ENCODE assay signal across 14 mouse cellular contexts in genomic region chr5:112216335-112216734, GRCm38 (mm10). TPM values are rescaled to one million over a fixed set of nuclear protein-coding genes. Genes with fewer than 3 reads are reported as not detected.
DNase-seq lines count a peak whose midpoint lies in the region; TF ChIP-seq lines count a peak whose summit lies in the region.
"Had no signal": no experiment of that assay in that cellular context is flagged by ENCODE, and none has a peak within 500 bp of the region (broad histone marks: within the 10 kb centered on the region; RNA-seq: fewer than 3 reads in every experiment).

No protein-coding gene starts in this region.

- peak overlapping the region; percentile 81 for H3K27ac ChIP-seq in left cerebral cortex, adult 2 months
- peak overlapping the region; percentile 86 for H3K27ac ChIP-seq in hindbrain, embryonic 10.5 days
- peak overlapping the region; percentile 80 for H3K27ac ChIP-seq in midbrain, embryonic 10.5 days (replicated peaks)
- H3K27ac ChIP-seq: liver, embryonic 14.5 days had no signal

- peaks cover 50% of the 10 kb centered on the region for H3K36me3 ChIP-seq in hindbrain, embryonic 10.5 days
- H3K36me3 ChIP-seq in midbrain, embryonic 10.5 days = peaks cover 41% of the 10 kb centered on the region

- intact Hi-C loops in left cerebral cortex, adult 2 months (cut with DNase I) = no loop called here
- intact Hi-C loops in heart, postnatal 25 days (cut with DNase I) = no loop called here

- 56% methylated on average over 7 of the region's 7 CpGs for WGBS in hindbrain, embryonic 10.5 days
- WGBS in midbrain, embryonic 10.5 days = 62% methylated on average over 7 of the region's 7 CpGs

- H3K4me3 ChIP-seq in left cerebral cortex, adult 2 months = no peak overlapping the region
- H3K4me3 ChIP-seq in hindbrain, embryonic 10.5 days = peak overlapping the region; percentile 36; the same call in 1 of the 2 replicates
- peak overlapping the region; percentile 40 for H3K4me3 ChIP-seq in midbrain, embryonic 10.5 days
- H3K4me3 ChIP-seq: erythroblast, embryonic 14.5 days; myocyte had no signal

- H3K9me3 ChIP-seq in hindbrain, embryonic 10.5 days = no peaks in the 10 kb centered on the region
- H3K9me3 ChIP-seq in midbrain, embryonic 10.5 days (replicated peaks) = no peaks in the 10 kb centered on the region

- H3K27me3 ChIP-seq in hindbrain, embryonic 10.5 days (ENCODE audit: insufficient read depth, poor library complexity, severe bottlenecking) = no peaks in the 10 kb centered on the region
- no peaks in the 10 kb centered on the region for H3K27me3 ChIP-seq in midbrain, embryonic 10.5 days (ENCODE audit: low read depth, poor library complexity, severe bottlenecking)

- no peak for DNase-seq in left cerebral cortex, adult 2 months (ENCODE audit: extremely low spot score in 1 of 2, low spot score in 2 of 2)
- no peak for DNase-seq in left cerebral cortex, adult 8-10 months (ENCODE audit: low spot score in 2 of 2)
- no peak for DNase-seq in hindbrain, embryonic 10.5 days (ENCODE audit: low spot score)
- DNase-seq in midbrain, embryonic 10.5 days (ENCODE audit: low spot score) = no peak
- no peak for DNase-seq in heart, postnatal 25 days (ENCODE audit: low spot score)
- no peak for DNase-seq in lung, postnatal 4 days
- DNase-seq in Muller cell, postnatal 12 days (ENCODE audit: inconsistent ontology term) = no peak
- DNase-seq: adrenal gland, postnatal 36 days; gastrocnemius, postnatal 36 days; lung, postnatal 36 days; thymus, adult 2 months had no signal

- peaks cover 95% of the 10 kb centered on the region for H3K4me1 ChIP-seq in hindbrain, embryonic 10.5 days (replicated peaks)
- H3K4me1 ChIP-seq in midbrain, embryonic 10.5 days = peaks cover 92% of the 10 kb centered on the region

- no peak for TF ChIP-seq CTCF in left cerebral cortex, adult 2 months (IDR thresholded peaks at IDR 0.05)

RNA-seq across cellular contexts. Expression of gene Cryba4, which starts 36.0 kb away (rescaled TPM):
- under 1 TPM in 1 of 2 experiments, not detected in 1; 0.49 TPM for total RNA-seq in left cerebral cortex, adult 2 months (2021)
- 1 to 10 TPM in 1 of 4 experiments, under 1 TPM in 3; 0.51 to 1.5 (median 0.82) TPM for total RNA-seq in left cerebral cortex, adult 8-10 months (2022)
- 0.35 and 1.4 TPM in 2 replicates for polyA plus RNA-seq in hindbrain, embryonic 10.5 days (2016; fragmentation: Nextera tagmentation; extraction: Ambion mirVana)
- polyA plus RNA-seq in midbrain, embryonic 10.5 days (2016; fragmentation: Nextera tagmentation; extraction: Ambion mirVana) = 0.43 and 1.4 TPM in 2 replicates
- 10 to 100 TPM in 1 of 2 experiments, 1 to 10 TPM in 1; 8.9 to 10.3 TPM for total RNA-seq in heart, postnatal 25 days (2021)
- polyA plus RNA-seq: erythroblast, embryonic 14.5 days had no signal

RNA-seq across cellular contexts. Expression of gene Crybb1, which starts 39.3 kb away (rescaled TPM):
- total RNA-seq in left cerebral cortex, adult 2 months (2021) = 1 to 10 TPM; 6.9 to 7.4 TPM
- 1 to 10 TPM; 4.3 to 8.2 (median 5.4) TPM for total RNA-seq in left cerebral cortex, adult 8-10 months (2022)
- polyA plus RNA-seq in hindbrain, embryonic 10.5 days (2016; fragmentation: Nextera tagmentation; extraction: Ambion mirVana) = 0.19 and 0.42 TPM in 2 replicates
- 0.41 and 0.91 TPM in 2 replicates for polyA plus RNA-seq in midbrain, embryonic 10.5 days (2016; fragmentation: Nextera tagmentation; extraction: Ambion mirVana)
- total RNA-seq in heart, postnatal 25 days (2021) = 1 to 10 TPM; 2.5 to 2.9 TPM
- polyA plus RNA-seq: erythroblast, embryonic 14.5 days had no signal

Comparison
In these comparisons a context has a peak if more than half of its experiments do, and no peak if none do; other contexts are left out.
1. RNA of gene Cryba4, which starts 36.0 kb away (total RNA-seq): 8.9 to 10.3 TPM in heart, postnatal 25 days; 0.51 to 1.5 TPM in left cerebral cortex, adult 8-10 months and 0.49 TPM in left cerebral cortex, adult 2 months; every median in the first group is over 4 times any median in the second.
2. Peak in every context shown above with its lines, with median percentiles within 50 percentile points of each other: H3K27ac ChIP-seq.